Mouse (Mus musculus) spleen, postnatal 14 days (tissue): ENCODE data around the gene Dhtkd1.
"Not testable (repeated sequence)": the region's sequence is repeated elsewhere in the genome, so short reads cannot be mapped to it uniquely, and the experiment has no call there.

ENCODE experiments used
- DNase-seq, 2 experiments: peaks; one replicate each; pipeline ENCODE4 v3.0.0; 2021 to 2022; ENCODE audit warnings: low spot score in 2 of 2

The Dhtkd1 gene

GRCm38 (mm10) chr2:5942416-5943032 is at the start of gene Dhtkd1:
Dhtkd1 (minus strand) TSS chr2:5942792.
- DNase-seq: peak in 1 of 2 experiments; percentile 31

DNA sequence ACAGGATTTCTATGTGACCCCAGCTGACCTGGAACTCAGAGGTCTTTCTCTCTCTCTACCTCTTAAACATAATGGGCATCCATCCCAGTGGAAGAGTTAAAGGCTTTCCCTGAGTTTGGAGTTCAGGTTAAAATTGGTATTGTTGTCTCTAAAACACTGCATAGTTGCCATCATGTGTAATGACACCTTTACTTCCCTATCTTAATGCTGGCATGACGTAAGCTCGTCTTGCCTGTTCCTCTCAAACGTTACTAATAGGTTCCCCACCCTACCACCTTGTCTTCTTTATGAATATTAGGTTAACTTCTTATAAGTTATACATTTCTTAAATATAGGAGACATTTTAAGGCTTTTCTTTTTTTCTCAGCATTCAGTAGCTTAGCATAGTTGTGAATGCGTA is 34.9 kb upstream of the Dhtkd1 start:
- no peak for DNase-seq

GRCm38 (mm10) chr2:5970629-5971028 is 28.0 kb upstream of the Dhtkd1 start:
- DNase-seq: not testable (repeated sequence)

GRCm38 (mm10) chr2:5965972-5966371 is 23.4 kb upstream of the Dhtkd1 start:
- DNase-seq: no peak

DNA sequence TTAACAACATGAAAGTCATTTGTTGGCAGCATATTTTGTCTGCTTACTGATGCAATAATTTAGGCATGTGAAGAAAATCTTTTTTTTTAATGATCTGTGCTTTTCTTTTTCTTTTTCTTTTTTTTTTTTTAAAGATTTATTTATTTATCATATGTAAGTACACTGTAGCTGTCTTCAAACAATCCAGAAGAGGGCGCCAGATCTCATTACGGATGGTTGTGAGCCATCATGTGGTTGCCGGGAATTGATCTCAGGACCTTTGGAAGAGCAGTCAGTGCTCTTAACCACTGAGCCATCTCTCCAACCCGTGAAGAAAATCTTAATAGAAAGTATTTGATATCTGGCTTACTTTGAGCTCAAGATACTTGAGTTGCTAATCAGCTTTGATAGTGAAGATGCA is 21.1 kb upstream of the Dhtkd1 start:
- not testable (repeated sequence) for DNase-seq

DNA sequence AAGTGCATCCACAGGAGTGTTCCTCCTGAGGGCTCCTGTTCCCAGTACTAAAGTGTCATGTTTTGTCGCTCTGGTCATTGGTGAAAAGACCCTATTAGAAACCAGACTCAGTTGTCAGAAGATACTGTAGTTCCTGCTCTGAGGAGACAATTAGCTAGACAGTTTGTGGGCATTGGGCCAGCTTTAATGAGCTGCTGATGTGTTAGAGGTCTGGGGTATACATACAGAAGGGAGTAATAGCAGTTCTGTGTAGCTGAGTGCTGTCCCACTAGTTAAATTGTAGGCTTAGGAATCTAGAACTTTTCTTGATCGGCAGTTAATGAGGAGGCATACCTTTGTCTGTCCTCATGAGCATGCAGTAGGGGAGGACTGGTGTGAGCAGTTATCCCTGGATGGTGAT is 19.7 kb upstream of the Dhtkd1 start:
- no peak for DNase-seq

DNA sequence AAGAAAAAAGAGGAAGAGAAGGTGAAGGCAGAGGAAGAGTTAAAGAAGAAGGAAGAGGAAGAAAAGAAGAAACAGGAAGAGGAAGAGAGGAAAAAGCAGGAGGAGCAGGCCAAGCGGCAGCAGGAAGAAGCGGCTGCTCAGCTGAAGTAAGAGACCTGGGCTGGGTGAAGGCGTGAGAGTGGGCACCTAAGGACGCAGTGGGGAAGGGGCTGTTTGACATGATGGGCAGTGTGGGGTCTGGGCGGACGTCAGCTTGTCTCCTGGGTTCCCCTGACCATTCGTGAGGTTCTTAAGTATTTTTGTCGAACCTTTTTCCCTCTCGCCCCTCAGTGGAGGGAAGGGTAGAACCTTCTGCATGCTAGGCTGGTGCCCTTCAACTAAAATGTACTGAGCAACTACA is 15.1 kb upstream of the Dhtkd1 start:
- DNase-seq: no peak

DNA sequence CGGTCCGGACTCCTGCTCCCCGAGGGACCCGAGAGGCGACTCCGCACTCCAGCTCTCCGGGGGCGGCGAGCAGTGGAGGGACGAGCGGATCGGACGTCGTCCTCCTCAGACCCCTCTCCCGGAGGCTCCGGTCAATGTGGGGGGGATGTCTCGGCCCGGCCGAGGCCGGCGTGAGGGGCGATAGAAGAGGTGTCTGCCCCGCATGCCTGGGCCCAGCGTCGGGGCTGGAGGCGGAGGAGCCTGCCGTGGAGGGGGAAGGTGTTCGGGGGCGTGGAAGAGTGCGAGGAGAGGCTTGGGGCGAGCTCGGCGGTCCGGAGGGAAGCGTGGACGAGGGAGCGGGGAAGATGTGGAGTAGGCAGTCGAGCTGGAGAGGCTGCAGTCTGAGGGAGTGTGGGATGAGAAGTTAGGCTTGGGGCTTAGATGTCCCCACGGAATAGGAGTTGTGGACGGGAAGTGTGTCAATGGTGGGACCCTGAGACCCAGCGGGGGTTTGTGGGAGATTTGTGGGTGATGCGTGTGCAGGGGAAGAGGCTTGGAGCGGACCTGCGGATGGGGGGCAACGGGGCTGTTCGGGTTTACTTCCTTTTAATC is 9.1 kb upstream of the Dhtkd1 start:
- DNase-seq: no peak

GRCm38 (mm10) chr2:5950766-5951595 is 8.4 kb upstream of the Dhtkd1 start, which contains the start of gene Upf2:
Upf2 (plus strand) TSS chr2:5951469.
- peak; percentile 85 to 90 for DNase-seq

DNA sequence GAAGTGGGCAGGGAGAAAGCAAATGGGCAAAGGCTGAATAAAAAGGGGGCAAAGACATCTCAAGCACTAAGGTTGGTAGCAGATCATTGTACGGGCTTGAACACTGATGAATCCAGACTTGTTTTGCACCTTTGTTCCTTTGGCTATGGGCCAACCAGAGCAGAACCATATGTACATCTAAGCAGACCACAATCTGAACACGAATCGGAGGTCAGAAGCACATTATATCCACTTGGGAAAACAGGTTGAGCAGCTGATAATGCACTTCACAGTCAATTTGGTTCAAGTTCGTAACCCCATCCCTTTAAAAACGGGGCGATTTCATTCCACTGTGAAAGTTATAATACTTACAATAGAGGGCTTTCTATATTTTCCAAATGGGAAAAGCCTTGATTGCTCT is 7.7 kb upstream of the Dhtkd1 start:
- no peak for DNase-seq

DNA sequence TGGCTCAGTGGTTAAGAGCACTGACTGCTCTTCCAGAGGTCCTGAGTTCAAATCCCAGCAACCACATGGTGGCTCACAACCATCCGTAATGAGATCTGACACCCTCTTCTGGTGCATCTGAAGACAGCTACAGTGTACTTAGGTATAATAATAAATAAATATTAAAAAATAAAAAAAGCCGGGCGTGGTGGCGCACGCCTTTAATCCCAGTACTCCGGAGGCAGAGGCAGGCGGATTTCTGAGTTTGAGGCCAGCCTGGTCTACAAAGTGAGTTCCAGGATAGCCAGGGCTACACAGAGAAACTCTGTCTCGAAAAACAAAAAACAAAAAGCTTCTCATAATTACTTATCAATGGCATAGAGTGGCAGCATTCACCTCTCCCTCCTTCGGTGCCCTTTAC is 7.2 kb upstream of the Dhtkd1 start:
- not testable (repeated sequence) for DNase-seq

- DNase-seq: no peak
These were observed 6.4 kb upstream of the Dhtkd1 start for GRCm38 (mm10) chr2:5948964-5949363.

DNA sequence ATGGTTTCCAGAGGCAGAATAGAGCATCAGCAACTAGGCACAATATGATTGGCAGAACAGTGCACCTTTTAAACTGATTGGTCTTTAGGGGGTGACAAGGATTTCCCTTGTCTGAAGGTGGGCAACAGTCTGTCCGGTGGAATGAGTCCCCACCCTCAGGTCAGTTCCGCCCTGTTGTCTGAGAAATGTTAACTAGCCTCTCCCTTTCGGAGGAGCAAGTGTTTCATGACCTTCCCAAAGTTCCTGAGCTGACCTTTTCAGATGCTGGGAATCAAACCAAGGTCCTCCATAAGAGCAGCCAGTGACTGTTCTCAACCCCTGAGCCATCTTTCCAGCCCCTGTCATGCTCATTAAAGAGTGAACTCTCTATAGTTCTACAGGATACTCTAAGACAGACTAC is 4.3 kb upstream of the Dhtkd1 start:
- no peak for DNase-seq

GRCm38 (mm10) chr2:5945629-5946028 is 3.0 kb upstream of the Dhtkd1 start:
- DNase-seq: no peak

DNA sequence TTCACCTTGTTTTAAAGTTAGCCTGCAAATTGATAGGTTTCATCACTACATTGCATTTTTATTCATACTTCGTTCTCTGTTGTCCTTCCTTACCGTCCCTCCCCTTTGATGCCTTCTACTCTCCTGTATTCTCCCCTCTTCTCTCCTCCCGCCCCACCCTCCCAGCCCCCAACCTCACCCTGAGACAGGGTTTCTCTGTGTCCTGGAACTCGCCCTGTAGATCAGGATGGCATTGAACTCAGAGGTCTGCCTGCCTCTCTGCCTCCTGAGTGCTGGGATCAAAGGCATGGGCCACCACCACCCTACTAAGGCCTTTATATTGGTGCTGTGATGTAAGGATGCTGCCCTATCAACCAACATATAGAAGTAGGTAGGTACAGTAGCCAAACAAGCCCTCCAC is 479 bp upstream of the Dhtkd1 start:
- DNase-seq: no peak

- no peak for DNase-seq
These were observed 654 bp downstream of the Dhtkd1 start for GRCm38 (mm10) chr2:5941861-5942415.

GRCm38 (mm10) chr2:5940936-5941335 is 1.7 kb downstream of the Dhtkd1 start:
- DNase-seq: no peak

- no peak for DNase-seq
These were observed 2.7 kb downstream of the Dhtkd1 start for GRCm38 (mm10) chr2:5939911-5940310.

- DNase-seq: no peak
These were observed 3.3 kb downstream of the Dhtkd1 start for GRCm38 (mm10) chr2:5939319-5939718.

DNA sequence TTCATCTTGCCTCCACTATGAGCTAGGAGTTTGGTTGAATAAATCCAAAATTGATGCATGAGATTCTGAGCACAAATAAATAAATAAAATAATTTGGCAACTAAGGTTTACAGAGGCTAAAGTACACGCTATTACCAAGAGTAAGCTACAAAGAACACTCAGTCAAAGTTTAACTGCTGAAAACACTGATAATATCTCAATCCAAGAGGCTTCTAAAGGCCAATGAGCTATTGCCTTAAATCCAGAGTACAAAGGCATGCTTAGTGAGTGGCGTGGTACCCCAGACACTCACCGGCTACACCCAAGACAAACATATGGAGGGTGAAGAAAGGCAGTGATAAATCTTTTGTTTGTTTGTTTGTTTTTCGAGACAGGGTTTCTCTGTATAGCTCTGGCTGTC is 6.0 kb downstream of the Dhtkd1 start:
- no peak for DNase-seq

DNA sequence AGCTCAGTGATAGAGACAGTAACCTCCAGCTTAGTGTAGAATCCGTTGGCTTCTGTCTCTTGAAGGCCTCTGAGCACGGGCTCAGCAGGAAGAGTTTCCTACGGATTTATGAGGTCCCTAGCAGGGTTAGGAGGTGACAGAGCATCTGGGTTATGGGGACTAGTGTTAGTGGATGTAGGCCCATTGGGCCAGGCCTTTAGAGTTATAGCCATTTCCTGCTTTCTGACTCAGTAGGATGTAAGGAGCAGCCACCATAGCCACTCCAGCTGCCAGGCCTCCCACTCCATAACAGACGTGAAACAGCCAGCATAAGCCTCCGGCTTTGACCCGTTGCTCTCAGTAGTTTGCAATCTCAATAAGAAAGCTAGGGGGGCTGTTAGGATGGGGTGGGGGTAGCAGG is 6.5 kb downstream of the Dhtkd1 start:
- DNase-seq: no peak

DNA sequence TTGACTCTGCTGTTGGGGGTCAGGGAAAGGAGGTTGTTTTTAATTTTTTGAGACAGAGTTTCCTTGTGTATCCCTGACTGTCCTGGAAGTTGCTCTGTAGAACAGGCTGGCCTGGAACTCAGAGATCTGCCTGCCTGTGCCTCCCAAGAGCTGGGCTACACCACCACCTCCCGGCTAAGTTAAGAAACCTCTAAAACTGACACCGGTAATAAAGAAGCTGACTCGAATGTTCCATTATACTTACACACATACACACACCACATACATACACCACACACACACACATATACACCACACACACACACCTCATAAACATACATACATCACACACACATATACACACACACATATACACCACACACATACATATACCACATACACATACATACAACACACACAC is 7.7 kb downstream of the Dhtkd1 start:
- DNase-seq: no peak

GRCm38 (mm10) chr2:5931938-5932337 is 10.7 kb downstream of the Dhtkd1 start:
- DNase-seq: no peak
